Mouse (Mus musculus) left cerebral cortex, postnatal 10 days (tissue): ENCODE data around the gene Zfp639. TPM values are rescaled to one million over a fixed set of nuclear protein-coding genes. Genes with fewer than 3 reads are reported as not detected.

Source experiments
- DNase-seq, 2 experiments: peaks; one replicate each; pipeline ENCODE4 v3.0.0; 2021 to 2022; ENCODE audit warnings: low spot score in 2 of 2, mixed read lengths in 1 of 2; ENCODE audit errors: extremely low spot score in 1 of 2
- intact Hi-C: fragments of 180-260 bp; cut with DNase I; formaldehyde crosslinking; loops from one replicate; pipeline ENCODE4 v1.15.1; 2025
- total RNA-seq, 2 experiments: library from RNA; stranded (reverse); gene quantifications; 2 replicates each; pipeline ENCODE4 v1.2.3; 2021

Gene Zfp639
- total RNA-seq, 2 experiments from 2014 or later = 41.9 to 42.9 TPM

- intact Hi-C loops = no loop called here
- no peak for DNase-seq
These were observed 53.3 kb downstream of the Zfp639 start for GRCm38 (mm10) chr3:32563401-32563800.

Other genes starting within 250 kb of the Zfp639 start
- gene Zmat3, start 144.2 kb upstream of the Zfp639 start, total RNA-seq = 10 to 100 TPM; 84.6 to 88.7 TPM
- gene Pik3ca, start 112.6 kb upstream of the Zfp639 start, total RNA-seq = 10 to 100 TPM; 45.1 to 48.6 TPM
- gene Kcnmb3, start 18.0 kb upstream of the Zfp639 start, total RNA-seq = under 1 TPM in 1 of 2 experiments, not detected in 1; 0.61 TPM
- gene Mfn1, start 19.2 kb downstream of the Zfp639 start, total RNA-seq = 100 to 1,000 TPM; 107 to 109 TPM
- 100 to 1,000 TPM; 152 to 162 TPM for gene Gnb4, start 106.3 kb downstream of the Zfp639 start, total RNA-seq
- 10 to 100 TPM; 13.1 to 17.9 TPM for gene Actl6a, start 196.0 kb downstream of the Zfp639 start, total RNA-seq
- 100 to 1,000 TPM; 194 to 198 TPM for gene Ndufb5, start 226.7 kb downstream of the Zfp639 start, total RNA-seq
- 10 to 100 TPM; 18.9 to 24.0 TPM for gene Mrpl47, start 227.3 kb downstream of the Zfp639 start, total RNA-seq